Mouse (Mus musculus): ENCODE results near the gene Sgsm3.

The Sgsm3 gene

GRCm38 (mm10) chr15:81026901-81027300, 49.3 kb downstream of the Sgsm3 start:
- DNase-seq (ENCODE audit: low spot score in 2 of 2) = no peak

- DNase-seq (ENCODE audit: low spot score in 2 of 2) = peak; percentile 56 to 77
These were observed 50.0 kb downstream of the Sgsm3 start for GRCm38 (mm10) chr15:81027378-81028173.

- no peak for DNase-seq (ENCODE audit: low spot score in 2 of 2)
These were observed 53.4 kb downstream of the Sgsm3 start for GRCm38 (mm10) chr15:81030891-81031425.

- no peak for DNase-seq (ENCODE audit: low spot score in 2 of 2)
These were observed 54.0 kb downstream of the Sgsm3 start for GRCm38 (mm10) chr15:81031611-81032010.

- no peak for DNase-seq (ENCODE audit: low spot score in 2 of 2)
These were observed 55.5 kb downstream of the Sgsm3 start for GRCm38 (mm10) chr15:81032941-81033629.

- DNase-seq (ENCODE audit: low spot score in 2 of 2) = no peak
These were observed 56.6 kb downstream of the Sgsm3 start for GRCm38 (mm10) chr15:81034119-81034518.

GRCm38 (mm10) chr15:81035417-81036162, 58.0 kb downstream of the Sgsm3 start:
- no peak for DNase-seq (ENCODE audit: low spot score in 2 of 2)

- DNase-seq (ENCODE audit: low spot score in 2 of 2) = no peak
These were observed 60.9 kb downstream of the Sgsm3 start for GRCm38 (mm10) chr15:81038419-81038818.

- DNase-seq (ENCODE audit: low spot score in 2 of 2) = no peak
These were observed 64.2 kb downstream of the Sgsm3 start for GRCm38 (mm10) chr15:81041767-81042166.

GRCm38 (mm10) chr15:81042276-81042931, 64.8 kb downstream of the Sgsm3 start:
- no peak for DNase-seq (ENCODE audit: low spot score in 2 of 2)

- no peak for DNase-seq (ENCODE audit: low spot score in 2 of 2)
These were observed 66.9 kb downstream of the Sgsm3 start for GRCm38 (mm10) chr15:81044446-81044845.

- DNase-seq (ENCODE audit: low spot score in 2 of 2) = no peak
These were observed 67.8 kb downstream of the Sgsm3 start for GRCm38 (mm10) chr15:81045336-81045735.

- DNase-seq (ENCODE audit: low spot score in 2 of 2) = no peak
These were observed 68.5 kb downstream of the Sgsm3 start for GRCm38 (mm10) chr15:81046061-81046460.

- no peak for DNase-seq (ENCODE audit: low spot score in 2 of 2)
These were observed 69.9 kb downstream of the Sgsm3 start for GRCm38 (mm10) chr15:81047497-81047896.

- DNase-seq (ENCODE audit: low spot score in 2 of 2) = peak in 1 of 2 experiments; percentile 21
These were observed 72.0 kb downstream of the Sgsm3 start for GRCm38 (mm10) chr15:81049401-81050053.

GRCm38 (mm10) chr15:81050488-81050887, 72.9 kb downstream of the Sgsm3 start:
- DNase-seq (ENCODE audit: low spot score in 2 of 2) = no peak

GRCm38 (mm10) chr15:81052491-81052890, 74.9 kb downstream of the Sgsm3 start:
- no peak for DNase-seq (ENCODE audit: low spot score in 2 of 2)

GRCm38 (mm10) chr15:81055488-81055887, 77.9 kb downstream of the Sgsm3 start:
- DNase-seq (ENCODE audit: low spot score in 2 of 2) = no peak

GRCm38 (mm10) chr15:81057736-81058135, 80.2 kb downstream of the Sgsm3 start:
- DNase-seq (ENCODE audit: low spot score in 2 of 2) = no peak

- DNase-seq (ENCODE audit: low spot score in 2 of 2) = no peak
These were observed 83.4 kb downstream of the Sgsm3 start for GRCm38 (mm10) chr15:81060975-81061374.
